Mouse (Mus musculus) thymus, adult 2 months (tissue): ENCODE data around the gene Plac8.

ENCODE experiments used
- CTCF ChIP-seq: fragments of 200-500 bp; IDR thresholded peaks from 2 replicates; pipeline ENCODE4 v1.5.1; 2012; ENCODE audit warnings: mild to moderate bottlenecking, control low read depth, low read length, moderate library complexity, borderline replicate concordance; ENCODE audit not compliant: control insufficient read depth, poor library complexity, insufficient read depth; ENCODE audit errors: extremely low read depth
- POLR2A ChIP-seq: fragments of 200-500 bp; IDR thresholded peaks from 2 replicates; pipeline ENCODE4 v1.6.1; 2012; ENCODE audit warnings: mild to moderate bottlenecking, low read length, control low read depth, moderate library complexity; ENCODE audit not compliant: control insufficient read depth, poor library complexity, insufficient read depth; ENCODE audit errors: extremely low read depth

- TF ChIP-seq CTCF, result no peak
- TF ChIP-seq POLR2A, result no peak
These were observed 1.2 kb upstream of the Plac8 start for GRCm38 (mm10) chr5:100573256-100573655.
